Mouse (Mus musculus) myocyte (in vitro differentiated cells): ENCODE results near the gene Tnfrsf14.

Source experiments
- CEBPB ChIP-seq: IDR thresholded peaks from 2 replicates; pipeline ENCODE4 v1.6.1; 2011; ENCODE audit warnings: mild to moderate bottlenecking, moderate library complexity; ENCODE audit not compliant: poor library complexity, insufficient read depth, severe bottlenecking
- E2F4 ChIP-seq: IDR thresholded peaks from one replicate; pipeline ENCODE4 v1.6.1; 2011; ENCODE audit warnings: mild to moderate bottlenecking, control low read depth, moderate library complexity; ENCODE audit not compliant: insufficient read depth
- MAX ChIP-seq: IDR thresholded peaks from one replicate; pipeline ENCODE4 v1.6.1; 2011; ENCODE audit warnings: low read depth, mild to moderate bottlenecking, control low read depth
- POLR2A ChIP-seq: IDR thresholded peaks from one replicate; pipeline ENCODE4 v1.6.1; 2011; ENCODE audit warnings: low read depth, mild to moderate bottlenecking, control low read depth, moderate library complexity; ENCODE audit not compliant: insufficient read length
- POLR2AphosphoS2 ChIP-seq: IDR thresholded peaks from one replicate; pipeline ENCODE4 v1.6.1; 2011; ENCODE audit warnings: low read depth, control low read depth; ENCODE audit not compliant: insufficient read length
- TCF12 ChIP-seq: IDR thresholded peaks from one replicate; pipeline ENCODE4 v1.6.1; 2011; ENCODE audit warnings: mild to moderate bottlenecking, control low read depth; ENCODE audit not compliant: poor library complexity, insufficient read depth, severe bottlenecking

GRCm38 (mm10) chr4:154914252-154914651 is 14.1 kb downstream of the Tnfrsf14 start:
- no peak for TF ChIP-seq POLR2A
- no peak for TF ChIP-seq TCF12
- TF ChIP-seq MAX, result no peak
- no peak for TF ChIP-seq POLR2AphosphoS2
- TF ChIP-seq CEBPB, result no peak
- no peak for TF ChIP-seq E2F4
